Mouse (Mus musculus) liver, embryonic 11.5 days (tissue): ENCODE data around the gene Gm28308. TPM values are rescaled to one million over a fixed set of nuclear protein-coding genes. Genes with fewer than 3 reads are reported as not detected.

ENCODE experiments used
- ATAC-seq: fragments of 200-750 bp; cut with Nextera tagmentation; replicated peaks from 2 replicates; pipeline ENCODE4 v1.8.0; 2017; ENCODE audit warnings: moderate number of reproducible peaks, mild to moderate bottlenecking, moderate TSS enrichment, moderate library complexity; ENCODE audit not compliant: low FRiP score
- DNase-seq: peaks from one replicate; pipeline ENCODE4 v3.0.0-alpha.2; 2017; ENCODE audit warnings: low spot score
- H3K27ac ChIP-seq: fragments of 300-500 bp; sonication (generic); 2 replicates; pipeline ENCODE4 v1.5.1; 2014; ENCODE audit warnings: mild to moderate bottlenecking, low read depth, low read length, control low read depth
- H3K27me3 ChIP-seq: fragments of 300-500 bp; sonication (generic); replicated peaks from 2 replicates; pipeline ENCODE4 v1.6.1; 2014; ENCODE audit warnings: low read length, mixed read lengths; ENCODE audit not compliant: control insufficient read depth, insufficient read depth
- H3K36me3 ChIP-seq: fragments of 300-500 bp; sonication (generic); 2 replicates; pipeline ENCODE4 v1.6.1; 2014; ENCODE audit warnings: mild to moderate bottlenecking, low read length, moderate library complexity, mixed read lengths; ENCODE audit not compliant: control insufficient read depth, insufficient read depth
- H3K4me1 ChIP-seq: fragments of 300-500 bp; sonication (generic); replicated peaks from 2 replicates; pipeline ENCODE4 v1.6.1; 2014; ENCODE audit warnings: low read length, mixed read lengths; ENCODE audit not compliant: control insufficient read depth, insufficient read depth
- H3K4me2 ChIP-seq: fragments of 300-500 bp; sonication (generic); 2 replicates; pipeline ENCODE4 v1.6.1; 2014; ENCODE audit warnings: mild to moderate bottlenecking, control low read depth, moderate library complexity
- H3K4me3 ChIP-seq: fragments of 300-500 bp; sonication (generic); 2 replicates; pipeline ENCODE4 v1.5.1; 2014; ENCODE audit warnings: low read depth, low read length, control low read depth
- H3K9ac ChIP-seq: fragments of 300-500 bp; sonication (generic); 2 replicates; pipeline ENCODE4 v1.6.1; 2014; ENCODE audit warnings: low read depth, low read length, control low read depth
- H3K9me3 ChIP-seq: fragments of 300-500 bp; sonication (generic); 2 replicates; pipeline ENCODE4 v1.6.1; 2016; ENCODE audit warnings: low read length, inconsistent platforms, mixed read lengths; ENCODE audit not compliant: control insufficient read depth
- WGBS: fragments of 180-500 bp; shearing (Covaris S2); extraction: QIAGEN DNeasy Blood & Tissue Kit; methylation state at CpG from one replicate; pipeline ENCODE4 v1.1.7; 2014; 5-methylcytosine and 5-hydroxymethylcytosine counted together
- polyA plus RNA-seq: library from polyadenylated mRNA; unstranded; fragments of >200 nt; fragmentation: Nextera tagmentation; extraction: Ambion mirVana; gene quantifications from 2 replicates; pipeline ENCODE4 v1.2.1, GENCODE M21; 2014

The Gm28308 gene
- polyA plus RNA-seq, 1 experiment from 2014 or later = not detected

GRCm38 (mm10) chr6:52218643-52219215, 5.6 kb upstream of the Gm28308 start:
- Histone ChIP-seq H3K9ac (no peak overlapping the region), H3K36me3 (no peaks in the 10 kb centered on the region), H3K4me3 (no peak overlapping the region), H3K4me2 (no peak overlapping the region), H3K9me3 (no peaks in the 10 kb centered on the region), H3K27me3 (peaks cover 100% of the 10 kb centered on the region), H3K27ac (no peak overlapping the region), H3K4me1 (no peaks in the 10 kb centered on the region)
- DNase-seq = no peak
- WGBS = 8% methylated on average over 14 of the region's 14 CpGs
- ATAC-seq = no peak

GRCm38 (mm10) chr6:52217895-52218642, 4.9 kb upstream of the Gm28308 start:
- Histone ChIP-seq H3K27me3 (peaks cover 100% of the 10 kb centered on the region), H3K4me3 (peak overlapping the region; percentile 40; the same call in 1 of the 2 replicates), H3K27ac (no peak overlapping the region), H3K4me1 (no peaks in the 10 kb centered on the region), H3K9ac (no peak overlapping the region), H3K36me3 (no peaks in the 10 kb centered on the region), H3K9me3 (no peaks in the 10 kb centered on the region), H3K4me2 (peak overlapping the region; percentile 62)
- DNase-seq (no peak), ATAC-seq (no peak)
- WGBS = 7% methylated on average over 23 of the region's 23 CpGs

- Histone ChIP-seq H3K9me3 (no peaks in the 10 kb centered on the region), H3K4me2 (peak overlapping the region; percentile 62), H3K27me3 (peaks cover 100% of the 10 kb centered on the region), H3K36me3 (no peaks in the 10 kb centered on the region), H3K4me1 (no peaks in the 10 kb centered on the region), H3K9ac (no peak overlapping the region), H3K27ac (no peak overlapping the region), H3K4me3 (peak overlapping the region; percentile 40)
- no peak for ATAC-seq
- WGBS = under 1% methylated on average over 25 of the region's 25 CpGs
- no peak for DNase-seq
Measured at GRCm38 (mm10) chr6:52217459-52217768, 4.3 kb upstream of the Gm28308 start.

- ATAC-seq = no peak
- H3K27me3 ChIP-seq = peaks cover 100% of the 10 kb centered on the region
- H3K4me3 ChIP-seq = peak overlapping the region; percentile 40
- H3K9ac ChIP-seq = peak overlapping the region; percentile 12; the same call in 1 of the 2 replicates
- H3K36me3 ChIP-seq = no peaks in the 10 kb centered on the region
- no peak for DNase-seq
- no peak overlapping the region for H3K27ac ChIP-seq
- no peaks in the 10 kb centered on the region for H3K9me3 ChIP-seq
- peak overlapping the region; percentile 62 for H3K4me2 ChIP-seq
- no peaks in the 10 kb centered on the region; the same call in 1 of the 2 replicates for H3K4me1 ChIP-seq
- WGBS = 2% methylated on average over 60 of the region's 60 CpGs
Measured at GRCm38 (mm10) chr6:52216691-52217458, 3.7 kb upstream of the Gm28308 start.

GRCm38 (mm10) chr6:52215771-52216535, 2.8 kb upstream of the Gm28308 start:
- no peaks in the 10 kb centered on the region for H3K9me3 ChIP-seq
- DNase-seq (no peak), ATAC-seq (no peak)
- no peaks in the 10 kb centered on the region for H3K36me3 ChIP-seq
- peaks cover 100% of the 10 kb centered on the region for H3K27me3 ChIP-seq
- 4% methylated on average over 30 of the region's 30 CpGs for WGBS
- no peak overlapping the region for H3K27ac ChIP-seq
- peak overlapping the region; percentile 23; the same call in 1 of the 2 replicates for H3K4me2 ChIP-seq
- no peak overlapping the region for H3K9ac ChIP-seq
- no peaks in the 10 kb centered on the region; the same call in 1 of the 2 replicates for H3K4me1 ChIP-seq
- no peak overlapping the region for H3K4me3 ChIP-seq

- no peak overlapping the region for H3K4me2 ChIP-seq
- no peaks in the 10 kb centered on the region; the same call in 1 of the 2 replicates for H3K4me1 ChIP-seq
- no peak overlapping the region for H3K4me3 ChIP-seq
- H3K9me3 ChIP-seq = no peaks in the 10 kb centered on the region
- DNase-seq (no peak), ATAC-seq (no peak)
- H3K27ac ChIP-seq = no peak overlapping the region
- 16% methylated on average over 3 of the region's 3 CpGs for WGBS
- peaks cover 100% of the 10 kb centered on the region for H3K27me3 ChIP-seq
- H3K36me3 ChIP-seq = no peaks in the 10 kb centered on the region
- H3K9ac ChIP-seq = no peak overlapping the region
Measured at GRCm38 (mm10) chr6:52215070-52215469, 1.9 kb upstream of the Gm28308 start.

GRCm38 (mm10) chr6:52214271-52214670, 1.1 kb upstream of the Gm28308 start:
- Histone ChIP-seq H3K36me3 (no peaks in the 10 kb centered on the region), H3K27me3 (peaks cover 100% of the 10 kb centered on the region), H3K4me2 (no peak overlapping the region), H3K27ac (no peak overlapping the region), H3K9me3 (no peaks in the 10 kb centered on the region), H3K4me3 (no peak overlapping the region), H3K4me1 (no peaks in the 10 kb centered on the region; the same call in 1 of the 2 replicates), H3K9ac (no peak overlapping the region)
- no peak for ATAC-seq
- no peak for DNase-seq
- 23% methylated on average over 5 of the region's 5 CpGs for WGBS

GRCm38 (mm10) chr6:52212556-52213118, 502 bp downstream of the Gm28308 start:
- Histone ChIP-seq H3K4me2 (peak overlapping the region; percentile 48), H3K36me3 (no peaks in the 10 kb centered on the region), H3K27me3 (peaks cover 99% of the 10 kb centered on the region), H3K4me3 (peak overlapping the region; percentile 29), H3K9ac (no peak overlapping the region), H3K9me3 (no peaks in the 10 kb centered on the region), H3K27ac (no peak overlapping the region), H3K4me1 (no peaks in the 10 kb centered on the region; the same call in 1 of the 2 replicates)
- no peak for DNase-seq
- no peak for ATAC-seq
- 1% methylated on average over 22 of the region's 22 CpGs for WGBS
